Mouse (Mus musculus): ENCODE data around the gene Rraga. TPM values are rescaled to one million over a fixed set of nuclear protein-coding genes. Genes with fewer than 3 reads are reported as not detected.
"Not testable (repeated sequence)": the region's sequence is repeated elsewhere in the genome, so short reads cannot be mapped to it uniquely, and the experiment has no call there.

Rraga gene
- polyA plus RNA-seq, 1 experiment from 2014 or later: 81.4 TPM

GRCm38 (mm10) chr4:86622532-86622931, 47.1 kb downstream of the Rraga start:
- not testable (repeated sequence) for H3K27me3 ChIP-seq (replicated peaks; ENCODE audit: control insufficient read depth, insufficient read depth, low read length); H3K36me3 ChIP-seq (ENCODE audit: control insufficient read depth, insufficient read depth, low read length); H3K9me3 ChIP-seq (ENCODE audit: control insufficient read depth, low read length); H3K4me2 ChIP-seq (ENCODE audit: low read depth, low read length); H3K4me1 ChIP-seq (ENCODE audit: control insufficient read depth, insufficient read depth, low read length); H3K27ac ChIP-seq (ENCODE audit: low read length); H3K4me3 ChIP-seq (ENCODE audit: low read length); H3K9ac ChIP-seq (ENCODE audit: low read depth, low read length); ATAC-seq
- WGBS: 89% methylated on average over 1 of the region's 1 CpGs

DNA sequence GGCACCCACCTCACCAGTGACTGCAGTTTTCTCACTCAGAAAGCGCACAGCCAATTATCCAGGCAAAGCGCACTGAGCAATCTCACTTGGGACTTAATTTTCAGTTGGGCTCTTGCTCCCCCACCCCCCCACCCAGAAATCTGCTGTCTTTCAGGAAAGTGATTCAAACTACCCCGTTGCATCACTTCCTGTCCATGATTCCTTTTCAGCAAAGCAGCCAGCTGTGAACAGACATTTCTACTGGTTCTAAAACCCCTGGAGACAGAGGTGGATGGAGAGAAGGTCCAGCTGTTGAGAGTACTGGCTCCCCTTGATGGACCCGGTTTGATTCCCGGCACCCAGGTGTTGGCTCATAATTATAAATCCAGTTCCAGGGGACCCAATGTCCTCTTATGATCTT, 50.0 kb downstream of the Rraga start:
- H3K4me1 ChIP-seq (ENCODE audit: control insufficient read depth, insufficient read depth, low read length): no peaks in the 10 kb centered on the region
- no peak overlapping the region for H3K9ac ChIP-seq (ENCODE audit: low read depth, low read length)
- H3K9me3 ChIP-seq (ENCODE audit: control insufficient read depth, low read length): no peaks in the 10 kb centered on the region
- H3K27ac ChIP-seq (ENCODE audit: low read length): no peak overlapping the region
- 84% methylated on average over 5 of the region's 5 CpGs for WGBS
- H3K36me3 ChIP-seq (ENCODE audit: control insufficient read depth, insufficient read depth, low read length): no peaks in the 10 kb centered on the region
- no peak for ATAC-seq
- no peak overlapping the region for H3K4me3 ChIP-seq (ENCODE audit: low read length)
- H3K4me2 ChIP-seq (ENCODE audit: low read depth, low read length): no peak overlapping the region
- no peaks in the 10 kb centered on the region for H3K27me3 ChIP-seq (replicated peaks; ENCODE audit: control insufficient read depth, insufficient read depth, low read length)

DNA sequence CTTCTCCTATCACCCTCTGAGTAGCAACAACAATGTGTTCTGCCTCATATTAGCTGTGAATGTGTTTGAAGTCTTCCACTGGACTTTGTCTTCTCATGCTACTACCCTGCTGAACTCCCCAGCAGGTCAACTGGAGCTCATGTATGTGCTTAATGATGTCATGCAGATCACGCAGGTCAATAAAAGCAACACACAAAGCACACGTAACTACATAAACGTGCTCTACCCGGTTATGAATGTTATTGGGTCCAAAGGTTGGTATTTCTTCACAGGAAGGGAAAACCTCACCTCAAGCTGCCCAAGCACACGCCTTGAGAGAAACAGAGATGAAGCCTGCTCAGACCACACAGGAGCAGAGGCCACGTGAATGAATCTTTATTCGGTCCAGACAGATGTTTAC, 51.0 kb downstream of the Rraga start:
- not testable (repeated sequence) for H3K9ac ChIP-seq (ENCODE audit: low read depth, low read length); H3K4me1 ChIP-seq (ENCODE audit: control insufficient read depth, insufficient read depth, low read length); H3K9me3 ChIP-seq (ENCODE audit: control insufficient read depth, low read length); H3K36me3 ChIP-seq (ENCODE audit: control insufficient read depth, insufficient read depth, low read length); H3K27me3 ChIP-seq (replicated peaks; ENCODE audit: control insufficient read depth, insufficient read depth, low read length); H3K4me3 ChIP-seq (ENCODE audit: low read length); H3K4me2 ChIP-seq (ENCODE audit: low read depth, low read length)
- WGBS: 71% methylated on average over 7 of the region's 7 CpGs
- H3K27ac ChIP-seq (ENCODE audit: low read length): peak overlapping the region; percentile 50; the same call in 1 of the 2 replicates
- ATAC-seq: peak; percentile 96

Other genes with a start within 250 kb of the Rraga start
- gene Saxo1, start 17.3 kb upstream of the Rraga start, polyA plus RNA-seq (2015; fragmentation: Nextera tagmentation; extraction: Ambion mirVana): 0.07 TPM in 1 of 2 replicates, not detected in the other
- gene Haus6, start 36.4 kb downstream of the Rraga start, polyA plus RNA-seq (2015; fragmentation: Nextera tagmentation; extraction: Ambion mirVana): 9.2 and 10.1 TPM in 2 replicates
- gene Plin2, start 94.4 kb downstream of the Rraga start, polyA plus RNA-seq (2015; fragmentation: Nextera tagmentation; extraction: Ambion mirVana): 248 and 316 TPM in 2 replicates
- 2.9 and 3.5 TPM in 2 replicates for gene Dennd4c, start 172.9 kb downstream of the Rraga start, polyA plus RNA-seq (2015; fragmentation: Nextera tagmentation; extraction: Ambion mirVana)